Mouse (Mus musculus) gastrocnemius, adult 8-10 months (tissue): ENCODE data around the gene Alkbh5. TPM values are rescaled to one million over a fixed set of nuclear protein-coding genes. Genes with fewer than 3 reads are reported as not detected.
A peak's percentile ranks its signal among the peaks of the same experiment; 100 is the strongest.

Experiments used
- DNase-seq, 2 experiments: peaks; one replicate each; pipeline ENCODE4 v3.0.0; 2022; ENCODE audit warnings: low spot score in 2 of 2
- total RNA-seq, 4 experiments: library from RNA; stranded (reverse); gene quantifications; 2 replicates each; pipeline ENCODE4 v1.2.4; 2022

The Alkbh5 gene
- total RNA-seq = 100 to 1,000 TPM; 137 to 160 (median 145) TPM

DNA sequence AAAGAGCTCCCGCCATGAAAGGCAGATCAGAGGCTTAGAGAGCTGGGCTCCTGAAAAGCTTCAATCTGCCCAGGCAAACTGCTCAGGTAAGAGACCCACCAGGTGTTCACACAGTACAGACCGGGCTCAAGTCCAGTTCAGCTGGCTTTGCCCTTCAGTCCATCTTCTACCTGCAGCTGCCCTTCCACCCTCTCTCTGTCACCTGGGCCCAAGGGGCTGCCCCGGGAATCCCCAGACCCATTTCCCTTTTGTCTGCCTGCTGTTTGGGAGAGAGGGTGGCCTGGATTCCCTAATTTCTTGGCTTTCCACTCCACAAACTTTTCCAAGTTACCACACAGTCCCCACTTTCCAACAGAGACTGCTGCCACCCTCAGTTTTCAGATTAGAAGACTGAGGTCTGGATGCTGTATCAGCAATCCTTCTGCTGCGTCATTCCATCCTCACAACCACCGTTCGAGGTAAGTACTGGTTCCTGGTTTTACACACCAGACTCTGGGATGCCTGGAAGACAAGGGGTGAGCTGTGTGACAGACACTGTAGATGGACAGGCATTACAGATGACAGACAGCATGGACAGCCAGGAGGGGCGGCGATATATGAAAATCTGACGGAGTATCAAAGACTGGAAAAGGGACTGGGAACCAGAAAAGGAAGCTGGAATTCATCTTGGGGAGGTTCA, at the start of gene Alkbh5:
Gene Alkbh5, plus strand, starts transcription at position 202 of the 679 bp plus-strand sequence.
- no peak for DNase-seq

DNA sequence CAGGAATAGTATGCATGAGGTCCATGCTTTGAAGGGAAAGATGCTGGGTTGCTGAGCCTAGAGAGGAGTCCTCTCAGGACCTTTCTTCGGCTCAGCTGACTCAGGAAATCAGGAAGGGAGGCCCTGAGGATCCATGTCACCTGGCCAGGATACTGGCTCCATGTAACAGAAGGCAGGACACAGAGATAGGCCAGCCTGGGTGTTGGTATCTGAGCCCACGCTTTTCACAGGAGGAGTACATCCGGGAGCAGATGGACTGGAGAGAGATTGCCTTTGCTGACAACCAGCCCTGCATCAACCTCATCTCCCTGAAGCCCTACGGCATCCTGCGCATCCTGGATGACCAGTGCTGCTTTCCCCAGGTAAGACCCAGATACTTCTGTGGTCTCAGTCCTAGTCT, 43.5 kb upstream of the Alkbh5 start:
- DNase-seq = no peak

DNA sequence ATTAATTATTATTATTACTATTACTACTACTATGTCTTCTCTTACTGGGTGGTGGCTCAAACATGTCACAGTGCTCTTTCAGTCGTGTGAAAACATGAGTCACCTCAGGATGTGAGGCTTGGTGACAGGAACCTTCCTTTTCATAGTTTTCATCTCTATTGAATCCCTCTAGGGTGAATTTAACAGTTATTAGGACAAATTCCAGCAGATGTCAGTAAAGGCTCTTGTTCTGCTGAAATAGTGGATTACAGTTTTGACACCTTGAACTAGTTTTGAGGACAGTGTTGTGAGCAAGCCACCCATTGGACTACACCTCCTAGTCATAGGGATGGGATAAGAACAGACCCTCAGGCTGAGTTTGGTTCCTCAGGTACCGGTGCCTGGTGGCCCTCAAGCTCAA, 40.5 kb upstream of the Alkbh5 start:
- DNase-seq = no peak

DNA sequence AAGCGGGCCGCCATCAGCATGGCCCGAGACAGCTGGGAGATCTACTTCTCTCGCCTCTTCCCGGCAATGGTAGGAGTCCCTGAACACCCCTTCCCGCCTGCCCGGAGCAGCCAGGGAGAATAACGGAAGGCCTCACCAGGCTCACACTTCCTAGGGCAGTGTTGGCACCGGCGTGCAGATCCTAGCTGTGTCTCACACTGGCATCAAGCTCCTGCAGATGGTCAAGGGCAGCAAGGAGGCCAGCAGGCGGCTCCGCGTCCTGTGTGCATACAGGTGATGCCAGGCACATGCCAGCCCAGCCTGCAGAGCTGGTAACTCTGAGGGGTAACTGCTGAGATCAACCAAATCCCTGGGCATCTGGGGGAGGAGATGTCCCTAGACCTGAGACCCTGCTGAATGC, 28.9 kb upstream of the Alkbh5 start:
- no peak for DNase-seq

GRCm38 (mm10) chr11:60508950-60509349, 27.2 kb upstream of the Alkbh5 start:
- no peak for DNase-seq

- DNase-seq = no peak
Observed at GRCm38 (mm10) chr11:60509500-60509899, 26.7 kb upstream of the Alkbh5 start.

- no peak for DNase-seq
Observed at GRCm38 (mm10) chr11:60511893-60512292, 24.3 kb upstream of the Alkbh5 start.

DNA sequence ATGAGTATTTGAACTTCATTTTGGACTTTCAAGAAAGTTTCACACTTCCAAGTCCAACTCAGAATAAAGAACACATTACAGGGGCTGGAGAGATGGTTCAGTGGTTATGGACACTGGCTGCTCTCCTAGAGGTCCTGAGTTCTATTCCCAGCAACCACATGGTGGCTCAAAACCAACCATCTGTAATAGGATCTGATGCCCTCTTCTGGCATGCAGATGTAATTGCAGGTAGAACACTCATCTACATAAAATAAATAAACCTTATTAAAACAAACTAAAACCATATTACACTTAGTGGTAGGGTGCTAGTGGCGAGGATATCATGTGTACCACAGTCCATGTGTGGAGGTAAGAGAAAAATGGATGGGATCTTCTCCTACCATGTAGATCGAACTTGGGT, 23.7 kb upstream of the Alkbh5 start:
- no peak for DNase-seq

GRCm38 (mm10) chr11:60514941-60515340, 21.2 kb upstream of the Alkbh5 start:
- DNase-seq = no peak

DNA sequence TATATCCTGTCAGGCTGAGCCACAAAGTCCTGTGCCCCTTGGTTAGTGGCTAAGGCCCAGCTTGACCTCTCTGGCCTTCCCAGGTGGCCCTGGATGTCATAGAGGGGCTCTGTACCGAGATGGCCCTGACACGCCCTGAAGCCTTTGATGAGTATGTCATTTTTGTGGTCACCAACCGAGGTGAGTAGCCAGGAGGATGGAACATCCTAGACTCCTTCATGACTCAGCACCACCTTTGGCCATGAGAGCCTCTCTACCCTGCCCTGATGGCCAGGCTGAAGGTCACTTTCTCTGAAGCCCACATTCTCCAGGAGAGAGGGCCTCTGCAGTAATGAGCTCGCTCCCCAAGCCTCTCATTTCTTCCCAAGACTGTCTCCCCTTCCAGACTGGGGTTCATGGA, 17.9 kb upstream of the Alkbh5 start:
- no peak for DNase-seq

DNA sequence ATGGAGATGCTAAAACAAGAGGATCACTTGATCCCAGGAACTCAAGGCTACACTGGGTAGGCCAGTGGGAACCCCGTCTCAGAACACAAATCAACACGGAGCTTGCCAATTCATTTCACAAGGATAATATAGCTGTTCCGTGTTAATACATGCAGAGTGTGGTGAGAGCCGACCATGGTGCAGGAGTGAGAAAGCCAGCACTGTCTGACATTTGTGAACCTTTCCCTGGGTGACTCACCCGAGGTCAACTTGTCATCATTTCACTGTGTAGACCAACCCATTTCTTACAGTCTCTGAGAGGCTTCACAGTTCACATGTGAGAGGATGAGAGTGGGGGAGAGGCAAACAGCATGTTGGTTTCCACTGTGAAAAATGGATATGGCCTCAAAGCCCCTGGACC, 14.2 kb upstream of the Alkbh5 start:
- DNase-seq = no peak

DNA sequence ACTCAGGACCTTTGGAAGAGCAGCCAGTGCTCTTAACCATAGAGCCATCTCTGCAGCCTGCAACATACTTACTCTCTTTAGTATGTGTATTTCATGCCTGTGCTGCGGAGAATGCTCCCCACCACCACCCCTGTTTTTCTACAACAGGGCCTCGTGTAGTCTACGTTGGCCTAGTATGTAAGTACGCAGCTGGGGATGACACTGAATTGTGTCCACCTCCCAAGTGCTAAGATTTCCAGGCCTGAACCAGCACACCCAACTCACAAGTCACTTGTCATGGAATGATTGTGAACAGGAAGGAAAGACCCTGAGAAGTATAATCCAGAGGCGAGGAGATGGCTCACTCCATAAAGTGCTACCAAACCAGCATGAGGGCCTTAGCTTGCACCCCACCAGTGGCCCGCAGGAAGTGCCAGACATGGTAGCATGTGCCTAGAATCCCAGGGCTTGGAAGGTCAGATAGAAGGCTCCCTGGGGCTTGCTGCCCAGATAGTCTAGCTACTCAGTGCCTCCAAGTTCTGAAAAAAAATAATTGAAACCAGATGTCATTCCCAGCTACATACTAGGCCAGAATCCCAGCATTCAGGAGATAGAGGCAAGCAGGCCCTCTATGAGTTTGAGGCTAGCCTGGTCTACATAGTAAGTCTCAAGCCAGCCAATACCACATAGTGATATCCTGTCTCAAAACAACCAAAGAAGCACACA, 13.4 kb upstream of the Alkbh5 start:
- DNase-seq = no peak

DNA sequence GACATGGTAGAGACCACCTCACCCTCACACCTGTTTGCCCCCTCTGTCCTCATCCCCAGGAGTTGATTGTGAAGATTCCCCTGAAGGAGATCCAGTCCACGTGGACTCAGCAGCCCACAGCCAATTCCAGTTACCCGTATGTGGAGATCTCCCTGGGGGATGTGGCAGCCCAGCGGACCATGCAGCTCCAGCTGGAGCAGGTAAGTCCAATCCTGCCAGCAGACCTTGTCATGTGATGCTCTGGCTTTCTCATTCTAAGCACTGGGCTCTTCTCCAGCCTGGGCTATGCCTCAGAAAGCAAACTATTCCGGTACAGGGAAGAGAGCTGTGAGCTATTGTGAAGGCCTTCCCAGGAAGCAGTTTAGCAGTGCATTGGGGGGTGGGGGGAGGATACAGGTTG, 9.7 kb upstream of the Alkbh5 start:
- peak in 1 of 2 experiments; percentile 46 for DNase-seq

- no peak for DNase-seq
Observed at GRCm38 (mm10) chr11:60535676-60536075, 505 bp upstream of the Alkbh5 start.

GRCm38 (mm10) chr11:60536859-60537467, 782 bp downstream of the Alkbh5 start:
- DNase-seq = peak; percentile 86 to 87

- peak; percentile 96 to 97 for DNase-seq
Observed at GRCm38 (mm10) chr11:60537468-60538347, 1.5 kb downstream of the Alkbh5 start.

GRCm38 (mm10) chr11:60538371-60539281, 2.4 kb downstream of the Alkbh5 start:
- DNase-seq = no peak

- no peak for DNase-seq
Observed at GRCm38 (mm10) chr11:60539540-60539939, 3.4 kb downstream of the Alkbh5 start.

DNA sequence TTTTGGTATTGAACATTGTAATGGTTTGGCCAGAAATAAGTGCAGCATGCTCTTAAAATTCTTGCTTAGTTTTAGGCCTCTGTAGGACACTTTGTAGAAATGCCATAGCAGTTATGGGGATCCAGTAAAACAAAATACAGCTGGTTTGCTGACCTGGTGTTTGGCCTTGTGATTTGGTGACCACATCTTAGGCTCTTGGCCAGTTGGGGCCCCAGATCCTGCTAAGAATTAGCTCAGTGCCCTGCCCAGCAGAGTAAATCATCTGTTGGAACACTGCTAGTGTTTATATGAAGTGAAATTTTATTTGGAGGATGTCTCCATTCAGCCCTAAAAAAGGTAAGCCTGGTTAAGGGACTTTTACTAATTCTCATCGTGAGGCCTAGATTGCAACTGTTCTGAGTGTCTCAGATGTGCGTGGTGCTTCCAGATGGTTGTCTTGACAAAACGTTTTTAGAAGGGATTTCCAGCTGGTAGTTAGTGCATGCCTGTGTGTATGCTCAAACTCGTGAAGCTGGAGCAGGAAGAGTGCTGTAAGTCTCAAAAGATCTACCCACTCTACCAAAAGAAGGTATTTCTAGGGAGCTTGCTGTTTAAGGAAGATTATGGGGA, 3.9 kb downstream of the Alkbh5 start:
- DNase-seq = peak in 1 of 2 experiments; percentile 28

DNA sequence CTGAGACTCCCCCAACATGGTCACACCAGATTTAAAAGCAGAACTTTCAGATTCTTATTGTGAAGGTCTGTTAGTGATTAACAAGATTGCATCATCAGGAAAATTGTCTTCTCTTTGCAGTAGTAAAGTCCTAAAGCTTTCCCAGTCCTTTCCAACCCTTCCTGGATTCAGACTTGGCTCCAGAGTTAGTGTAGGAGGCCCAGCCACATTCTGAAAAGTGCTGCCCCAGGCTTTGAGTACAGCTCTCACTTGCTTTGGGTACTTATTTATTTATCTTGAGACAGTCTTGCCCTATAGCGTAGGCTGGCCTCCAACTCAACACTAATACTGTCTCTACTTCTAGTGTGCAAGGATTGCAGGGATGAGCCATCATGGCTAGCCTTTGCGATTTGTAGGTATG, 4.6 kb downstream of the Alkbh5 start:
- no peak for DNase-seq
